Mouse (Mus musculus) gastrocnemius, adult 2 months (tissue): ENCODE results near the gene Tspan18. TPM values are rescaled to one million over a fixed set of nuclear protein-coding genes. Genes with fewer than 3 reads are reported as not detected.

ENCODE experiments used
- DNase-seq: peaks from one replicate; pipeline ENCODE4 v3.0.0; 2022
- H3K27ac ChIP-seq: fragments of 200-600 bp; 2 replicates; pipeline ENCODE4 v1.8.1; 2022; ENCODE audit warnings: mild to moderate bottlenecking
- H3K4me3 ChIP-seq: fragments of 200-600 bp; 2 replicates; pipeline ENCODE4 v1.8.1; 2022; ENCODE audit warnings: mild to moderate bottlenecking, moderate library complexity
- CTCF ChIP-seq: fragments of 200-600 bp; IDR thresholded peaks from 2 replicates; pipeline ENCODE4 v1.8.1; 2022; ENCODE audit warnings: antibody characterized with exemption, mild to moderate bottlenecking, moderate library complexity
- intact Hi-C: fragments of 180-260 bp; cut with DNase I; formaldehyde crosslinking; loops from one replicate; pipeline ENCODE4 v1.15.1; 2025
- total RNA-seq, 2 experiments: library from RNA; stranded (reverse); gene quantifications; 2 replicates each; pipeline ENCODE4 v1.2.3; 2021

Gene Tspan18
- total RNA-seq, 2 experiments from 2014 or later: 1.5 to 2.4 TPM

- no peak for TF ChIP-seq CTCF
- DNase-seq: no peak
- intact Hi-C loops: no loop called here
- peak overlapping the region; percentile 51 for H3K27ac ChIP-seq
- H3K4me3 ChIP-seq: no peak overlapping the region
Measured at GRCm38 (mm10) chr2:93262291-93263285, 71.7 kb downstream of the Tspan18 start.

- intact Hi-C loops: no loop called here
- no peak overlapping the region for H3K4me3 ChIP-seq
- DNase-seq: no peak
- peak overlapping the region; percentile 51 for H3K27ac ChIP-seq
- TF ChIP-seq CTCF: no peak
Measured at GRCm38 (mm10) chr2:93261521-93262290, 72.6 kb downstream of the Tspan18 start.

- H3K27ac ChIP-seq: no peak overlapping the region
- intact Hi-C loops: no loop called here
- no peak overlapping the region for H3K4me3 ChIP-seq
- DNase-seq: no peak
- no peak for TF ChIP-seq CTCF
Measured at GRCm38 (mm10) chr2:93257634-93258033, 76.7 kb downstream of the Tspan18 start.

GRCm38 (mm10) chr2:93256735-93257405 lies 77.4 kb downstream of the Tspan18 start:
- no peak for TF ChIP-seq CTCF
- intact Hi-C loops: no loop called here
- no peak for DNase-seq
- Histone ChIP-seq H3K4me3 (no peak overlapping the region), H3K27ac (no peak overlapping the region)

- H3K4me3 ChIP-seq: no peak overlapping the region
- H3K27ac ChIP-seq: no peak overlapping the region
- no peak for TF ChIP-seq CTCF
- intact Hi-C loops: no loop called here
- peak; percentile 50 for DNase-seq
Measured at GRCm38 (mm10) chr2:93252356-93252755, 81.9 kb downstream of the Tspan18 start.

- TF ChIP-seq CTCF: no peak
- Histone ChIP-seq H3K27ac (no peak overlapping the region), H3K4me3 (no peak overlapping the region)
- intact Hi-C loops: no loop called here
- no peak for DNase-seq
Measured at GRCm38 (mm10) chr2:93250611-93251010, 83.7 kb downstream of the Tspan18 start.

- DNase-seq: no peak
- intact Hi-C loops: no loop called here
- TF ChIP-seq CTCF: no peak
- no peak overlapping the region for H3K27ac ChIP-seq
- H3K4me3 ChIP-seq: no peak overlapping the region
Measured at GRCm38 (mm10) chr2:93249058-93249457, 85.2 kb downstream of the Tspan18 start.

GRCm38 (mm10) chr2:93244090-93244443 lies 90.2 kb downstream of the Tspan18 start:
- Histone ChIP-seq H3K4me3 (no peak overlapping the region), H3K27ac (no peak overlapping the region)
- TF ChIP-seq CTCF: no peak
- intact Hi-C loops: no loop called here
- no peak for DNase-seq

- intact Hi-C loops: no loop called here
Measured at GRCm38 (mm10) chr2:93243439-93244089, 90.7 kb downstream of the Tspan18 start.

GRCm38 (mm10) chr2:93242166-93242565 lies 92.1 kb downstream of the Tspan18 start:
- DNase-seq: peak; percentile 54
- TF ChIP-seq CTCF: no peak
- Histone ChIP-seq H3K27ac (no peak overlapping the region), H3K4me3 (no peak overlapping the region)
- intact Hi-C loops: no loop called here

More at GRCm38 (mm10) chr2:93243439-93244089, 90.7 kb downstream of the Tspan18 start:
- H3K27ac ChIP-seq: no peak overlapping the region
- H3K4me3 ChIP-seq: no peak overlapping the region
- TF ChIP-seq CTCF: no peak
- no peak for DNase-seq

- no peak for TF ChIP-seq CTCF
- DNase-seq: no peak
- no peak overlapping the region for H3K4me3 ChIP-seq
- intact Hi-C loops: no loop called here
- no peak overlapping the region for H3K27ac ChIP-seq
Measured at GRCm38 (mm10) chr2:93238864-93239263, 95.4 kb downstream of the Tspan18 start.

GRCm38 (mm10) chr2:93237055-93237454 lies 97.2 kb downstream of the Tspan18 start:
- Histone ChIP-seq H3K4me3 (no peak overlapping the region), H3K27ac (no peak overlapping the region)
- intact Hi-C loops: no loop called here
- DNase-seq: no peak
- no peak for TF ChIP-seq CTCF
